Mouse (Mus musculus) NIH3T3 (cell line): Measurements from ENCODE around the gene Isl2.

Experiments used
- DNase-seq: peaks from one replicate; pipeline ENCODE4 v3.0.0-alpha.2; 2012; ENCODE audit warnings: low read depth

Isl2 gene

GRCm38 (mm10) chr9:55538377-55538776, at the start of gene Isl2:
Gene Isl2 (plus strand): TSS chr9:55538672.
- DNase-seq, result peak; percentile 66

- no peak for DNase-seq
Observed at GRCm38 (mm10) chr9:55507922-55508321, 30.6 kb upstream of the Isl2 start.

DNA sequence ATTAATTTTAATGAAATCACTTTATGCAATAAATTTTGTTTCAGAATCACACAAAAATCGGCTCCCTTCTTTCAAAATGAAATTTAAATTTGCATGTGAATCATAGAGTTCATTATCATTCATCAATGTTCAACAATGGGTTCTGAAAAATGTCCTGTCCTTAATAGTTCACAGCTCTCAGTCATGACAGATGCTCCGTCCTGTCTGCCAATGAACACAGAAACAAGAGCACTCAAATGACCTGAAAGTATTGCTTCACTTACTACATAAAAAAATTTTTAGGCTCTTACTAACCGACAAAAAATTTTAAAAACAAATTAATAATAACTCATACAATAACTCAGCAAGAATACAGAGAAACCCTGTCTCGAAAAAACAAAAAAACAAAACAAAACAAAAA, 29.8 kb upstream of the Isl2 start:
- peak; percentile 28 for DNase-seq

DNA sequence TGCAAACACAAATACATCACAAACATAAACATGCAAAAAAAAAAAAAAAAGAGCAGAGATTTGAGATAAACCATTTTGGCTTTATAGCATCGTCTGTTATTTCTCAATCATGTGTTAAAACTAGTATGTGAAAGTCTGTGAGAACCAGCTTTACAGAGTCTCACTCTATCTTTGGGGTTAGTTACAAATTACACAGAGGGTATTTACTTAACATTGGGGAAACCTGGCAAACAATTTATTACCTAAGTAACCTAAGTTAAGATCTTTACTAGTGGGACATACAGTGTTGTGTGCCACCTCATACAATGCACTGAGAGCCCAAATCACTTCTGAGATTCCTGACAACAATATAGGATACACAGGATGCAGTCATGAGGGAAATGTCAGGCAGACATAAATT, 28.7 kb upstream of the Isl2 start:
- no peak for DNase-seq

GRCm38 (mm10) chr9:55510651-55511235, 27.7 kb upstream of the Isl2 start:
- DNase-seq, result no peak

GRCm38 (mm10) chr9:55511521-55511993, 26.9 kb upstream of the Isl2 start:
- peak; percentile 60 for DNase-seq

- peak; percentile 97 for DNase-seq
Observed at GRCm38 (mm10) chr9:55512027-55512543, 26.4 kb upstream of the Isl2 start, which contains the start of gene Etfa. Gene Etfa (minus strand): TSS chr9:55512243.

GRCm38 (mm10) chr9:55525716-55526115, 12.8 kb upstream of the Isl2 start:
- no peak for DNase-seq

- peak; percentile 84 for DNase-seq
Observed at GRCm38 (mm10) chr9:55535907-55536306, 2.6 kb upstream of the Isl2 start.

- DNase-seq, result no peak
Observed at GRCm38 (mm10) chr9:55539006-55539405, 534 bp downstream of the Isl2 start.

GRCm38 (mm10) chr9:55539661-55540390, 1.4 kb downstream of the Isl2 start:
- DNase-seq, result no peak

DNA sequence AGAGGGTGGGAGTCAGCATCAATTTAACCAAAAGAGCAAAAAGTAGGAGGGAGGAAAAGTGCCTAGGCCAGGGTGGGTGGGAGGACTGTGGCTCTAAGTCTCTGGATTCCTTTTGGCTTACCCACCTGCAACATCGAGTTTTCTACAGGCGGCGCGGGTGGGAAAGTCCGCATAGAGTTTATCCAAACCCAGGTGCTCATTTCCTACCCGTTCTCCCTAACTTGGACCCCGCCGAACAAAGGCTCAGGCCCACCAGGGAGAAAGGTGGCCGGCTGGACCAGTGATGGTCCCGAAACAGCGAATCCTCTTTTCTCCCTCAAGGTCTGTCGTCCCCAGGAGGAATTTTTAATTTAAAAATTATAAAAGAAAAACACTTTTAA, 1.9 kb downstream of the Isl2 start:
- peak; percentile 28 for DNase-seq

- DNase-seq, result peak; percentile 89
Observed at GRCm38 (mm10) chr9:55540888-55541287, 2.4 kb downstream of the Isl2 start.

- DNase-seq, result no peak
Observed at GRCm38 (mm10) chr9:55541681-55542365, 3.4 kb downstream of the Isl2 start.

DNA sequence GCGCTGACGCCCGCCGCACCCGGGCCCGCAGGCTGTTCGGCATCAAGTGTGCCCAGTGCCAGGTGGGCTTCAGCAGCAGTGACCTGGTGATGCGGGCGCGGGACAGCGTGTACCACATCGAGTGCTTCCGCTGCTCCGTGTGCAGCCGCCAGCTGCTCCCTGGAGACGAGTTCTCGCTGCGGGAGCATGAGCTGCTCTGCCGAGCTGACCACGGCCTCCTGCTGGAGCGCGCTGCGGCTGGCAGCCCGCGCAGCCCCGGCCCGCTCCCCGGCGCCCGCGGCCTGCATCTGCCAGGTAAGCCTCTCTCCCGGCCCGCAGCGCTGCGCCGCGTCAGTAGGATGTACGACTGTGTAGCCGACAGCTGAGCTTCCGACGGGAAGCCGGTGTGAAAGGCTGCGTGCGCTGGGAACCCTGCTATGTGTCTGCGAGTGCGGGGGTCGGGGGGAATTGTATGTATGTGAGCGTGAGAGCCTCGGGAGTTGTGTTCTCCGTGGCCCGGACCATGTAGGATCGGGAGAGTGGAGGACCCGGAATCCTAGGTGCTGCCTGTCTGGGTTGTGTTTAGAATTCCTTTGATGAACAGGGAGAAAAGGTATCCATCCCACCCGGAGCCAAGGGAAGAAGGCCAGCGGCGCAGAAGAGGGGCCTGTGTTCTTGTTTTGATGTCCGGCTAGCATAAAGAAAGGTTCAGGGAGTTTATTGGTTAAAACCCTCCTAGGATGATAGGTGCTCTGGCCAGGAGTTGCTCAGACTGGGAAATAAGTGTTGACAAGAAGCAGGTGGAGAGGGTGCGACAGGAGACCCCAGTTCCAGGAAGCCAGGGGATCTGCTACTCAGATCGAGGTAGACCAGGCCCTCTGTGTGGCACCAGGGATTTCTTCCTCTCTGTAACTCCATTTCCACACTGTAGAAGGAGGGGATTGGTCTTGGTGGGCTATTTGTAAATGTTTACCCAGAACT, 4.2 kb downstream of the Isl2 start:
- DNase-seq, result no peak

DNA sequence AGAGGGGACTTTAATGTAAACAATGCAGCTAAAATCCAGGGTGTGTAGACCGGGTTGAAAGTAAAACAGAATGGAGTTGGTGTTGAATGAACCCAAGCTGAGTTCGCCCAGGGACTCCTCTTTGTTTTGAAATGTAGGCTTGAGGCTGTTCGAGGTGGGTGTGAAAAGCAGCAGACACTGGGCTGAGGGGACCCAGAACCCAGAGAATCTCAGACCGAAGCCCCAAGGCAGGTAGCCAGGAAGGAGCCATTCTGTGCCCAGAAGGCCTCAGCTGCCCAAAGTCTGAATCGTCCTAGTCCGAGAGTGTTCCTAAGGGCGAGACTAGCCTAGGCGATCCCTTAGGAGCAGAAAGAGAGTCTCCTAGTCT, 4.8 kb downstream of the Isl2 start:
- no peak for DNase-seq

DNA sequence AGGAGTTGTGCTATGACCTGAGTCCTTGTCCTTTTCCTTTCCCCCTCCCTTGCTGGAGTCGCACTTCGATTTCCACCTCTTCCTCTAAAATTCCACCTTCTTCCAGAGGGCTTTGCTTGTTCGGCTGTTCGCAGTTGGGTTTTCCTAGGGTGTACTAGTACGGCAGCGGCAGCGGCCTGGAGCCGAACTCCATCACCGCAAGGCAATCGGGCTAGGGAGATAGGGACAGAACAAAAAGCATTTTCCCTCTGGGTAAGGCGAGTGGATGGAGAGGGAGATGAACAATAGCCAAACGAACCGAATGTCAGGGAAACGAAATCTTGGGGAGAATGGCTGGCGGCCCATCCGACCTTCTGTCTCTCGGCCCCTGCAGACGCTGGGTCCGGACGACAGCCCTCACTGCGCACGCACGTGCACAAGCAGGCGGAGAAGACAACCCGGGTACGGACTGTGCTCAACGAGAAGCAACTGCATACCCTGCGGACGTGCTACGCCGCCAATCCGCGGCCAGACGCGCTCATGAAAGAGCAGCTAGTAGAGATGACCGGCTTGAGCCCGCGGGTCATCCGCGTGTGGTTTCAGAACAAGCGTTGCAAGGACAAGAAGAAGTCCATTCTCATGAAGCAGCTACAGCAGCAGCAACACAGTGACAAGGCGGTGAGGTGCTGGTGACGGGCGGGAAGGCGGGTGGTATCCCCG, 5.4 kb downstream of the Isl2 start:
- DNase-seq, result no peak

DNA sequence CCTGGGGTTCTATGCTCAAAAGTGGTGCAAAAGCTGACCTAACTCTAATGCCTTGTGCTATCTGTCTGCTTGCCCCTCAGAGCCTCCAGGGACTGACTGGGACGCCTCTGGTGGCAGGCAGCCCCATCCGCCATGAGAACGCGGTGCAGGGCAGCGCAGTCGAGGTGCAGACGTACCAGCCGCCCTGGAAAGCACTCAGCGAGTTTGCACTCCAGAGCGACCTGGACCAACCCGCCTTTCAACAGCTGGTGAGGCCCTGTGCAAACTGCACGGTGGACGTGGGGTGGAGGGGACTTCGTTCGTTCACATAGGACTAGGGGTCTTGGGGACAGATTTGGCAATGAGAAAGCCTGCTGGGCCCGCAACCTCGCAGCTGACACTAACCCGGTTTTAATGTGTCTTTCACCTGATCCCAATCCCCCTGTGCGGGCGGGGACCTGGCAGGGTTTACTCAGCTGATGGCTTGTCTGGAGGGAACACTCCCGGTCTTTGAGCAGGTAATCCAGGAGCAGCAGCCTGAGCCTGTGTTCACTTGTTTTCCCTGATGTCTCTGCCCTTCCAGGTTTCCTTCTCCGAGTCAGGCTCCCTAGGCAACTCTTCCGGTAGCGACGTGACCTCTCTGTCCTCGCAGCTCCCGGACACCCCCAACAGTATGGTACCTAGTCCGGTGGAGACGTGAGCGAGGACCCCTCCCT, 6.5 kb downstream of the Isl2 start:
- DNase-seq, result no peak

GRCm38 (mm10) chr9:55545556-55546175, 7.2 kb downstream of the Isl2 start:
- DNase-seq, result no peak
